Mouse (Mus musculus) c-Kit-positive CD71-positive TER-119-positive erythroid progenitor cells, embryonic 14.5 days (primary cell): ENCODE measurements at regions not wholly inside any gene's neighbourhood (a gene's known extent, or its start where the extent isn't known, plus 50 kb on each side); places are given as distances from the start of the nearest gene placed in this dataset.
"Not testable (repeated sequence)": the region's sequence is repeated elsewhere in the genome, so short reads cannot be mapped to it uniquely, and the experiment has no call there.

ENCODE experiments used
- DNase-seq: peaks from one replicate; pipeline ENCODE4 v3.0.0-alpha.2; 2013; ENCODE audit warnings: low spot score

GRCm38 (mm10) chr15:16130862-16131261, 597.7 kb upstream of the Cdh9 start:
- no peak for DNase-seq

GRCm38 (mm10) chr15:16158164-16158563, 570.4 kb upstream of the Cdh9 start:
- no peak for DNase-seq

- no peak for DNase-seq
Observed at GRCm38 (mm10) chr15:16163969-16164368, 564.6 kb upstream of the Cdh9 start.

- DNase-seq, result no peak
Observed at GRCm38 (mm10) chr15:16213354-16213753, 515.2 kb upstream of the Cdh9 start.

- DNase-seq, result peak; percentile 9
Observed at GRCm38 (mm10) chr15:16221648-16222047, 506.9 kb upstream of the Cdh9 start.

- DNase-seq, result no peak
Observed at GRCm38 (mm10) chr15:16248595-16248994, 480.0 kb upstream of the Cdh9 start.

- no peak for DNase-seq
Observed at GRCm38 (mm10) chr15:16285166-16285565, 443.4 kb upstream of the Cdh9 start.

- not testable (repeated sequence) for DNase-seq
Observed at GRCm38 (mm10) chr15:16294553-16294952, 434.0 kb upstream of the Cdh9 start.

- no peak for DNase-seq
Observed at GRCm38 (mm10) chr15:16309678-16310077, 418.9 kb upstream of the Cdh9 start.

- DNase-seq, result peak; percentile 57
Observed at GRCm38 (mm10) chr15:16311956-16312646, 416.5 kb upstream of the Cdh9 start.

GRCm38 (mm10) chr15:16312721-16313120, 415.8 kb upstream of the Cdh9 start:
- DNase-seq, result no peak

GRCm38 (mm10) chr15:16313818-16314217, 414.7 kb upstream of the Cdh9 start:
- no peak for DNase-seq

GRCm38 (mm10) chr15:16314606-16315005, 413.9 kb upstream of the Cdh9 start:
- DNase-seq, result peak; percentile 66

- no peak for DNase-seq
Observed at GRCm38 (mm10) chr15:16315085-16315484, 413.5 kb upstream of the Cdh9 start.

- no peak for DNase-seq
Observed at GRCm38 (mm10) chr15:16326327-16326726, 402.2 kb upstream of the Cdh9 start.
